Mouse (Mus musculus): ENCODE data around the gene Stn1.

GRCm38 (mm10) chr19:47473453-47473852 lies 63.9 kb downstream of the Stn1 start:
- TF ChIP-seq EP300 (IDR thresholded peaks at IDR 0.05; ENCODE audit: low read depth) (no peak), CTCF (IDR thresholded peaks at IDR 0.05; ENCODE audit: low read depth) (no peak)
